Mouse (Mus musculus): ENCODE data around the gene Myl6. TPM values are rescaled to one million over a fixed set of nuclear protein-coding genes. Genes with fewer than 3 reads are reported as not detected.
A peak's percentile ranks its signal among the peaks of the same experiment; 100 is the strongest.

Myl6 gene
- polyA plus RNA-seq, 1 experiment, result 3,169 TPM

DNA sequence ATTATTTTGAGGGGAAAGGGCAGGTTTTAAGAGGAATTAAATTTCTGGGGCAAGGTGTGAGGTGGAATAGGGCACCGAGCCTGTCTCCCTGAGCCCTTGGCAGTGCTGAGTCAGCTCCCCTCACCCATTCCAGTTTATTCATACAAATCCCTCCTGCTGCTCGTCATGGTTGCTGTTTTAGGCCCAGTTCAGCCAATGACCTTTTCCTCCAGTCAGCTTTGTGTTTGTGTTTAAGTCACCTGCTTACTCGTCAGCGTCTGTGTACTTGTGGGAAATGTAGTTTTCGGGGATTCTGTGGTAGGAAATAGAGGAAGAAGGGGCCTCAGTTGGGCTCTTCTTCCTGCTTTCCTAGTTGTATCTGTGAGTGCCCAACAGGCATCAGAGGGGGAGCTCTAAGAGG lies 4.6 kb downstream of the Myl6 start:
- H3K36me3 ChIP-seq (ENCODE audit: control insufficient read depth, insufficient read depth), result peaks cover 67% of the 10 kb centered on the region
- H3K79me3 ChIP-seq (ENCODE audit: low read depth), result peaks cover 32% of the 10 kb centered on the region
- no peak for TF ChIP-seq MYOD1 (IDR thresholded peaks at IDR 0.05; ENCODE audit: control insufficient read depth, insufficient read length, low read depth)
- no peak for TF ChIP-seq CTCF (IDR thresholded peaks at IDR 0.05; ENCODE audit: control insufficient read depth, insufficient read depth, insufficient read length)
- TF ChIP-seq CEBPB (IDR thresholded peaks at IDR 0.05; ENCODE audit: low read depth), result no peak
- no peak for TF ChIP-seq MAX (IDR thresholded peaks at IDR 0.05)
- no peak for TF ChIP-seq USF1 (IDR thresholded peaks at IDR 0.05; ENCODE audit: low read depth)
- TF ChIP-seq MYOG (IDR thresholded peaks at IDR 0.05; ENCODE audit: control insufficient read depth, extremely low read depth, insufficient read length), result no peak
- H3K79me2 ChIP-seq (ENCODE audit: control insufficient read depth, insufficient read depth), result peaks cover 41% of the 10 kb centered on the region
- no peak overlapping the region for H3ac ChIP-seq (ENCODE audit: control insufficient read depth, insufficient read length, low read depth)
- H3K27me3 ChIP-seq (ENCODE audit: control insufficient read depth, insufficient read depth, insufficient read length), result no peaks in the 10 kb centered on the region
- H3K4me3 ChIP-seq (ENCODE audit: insufficient read depth, poor library complexity, severe bottlenecking), result no peak overlapping the region

DNA sequence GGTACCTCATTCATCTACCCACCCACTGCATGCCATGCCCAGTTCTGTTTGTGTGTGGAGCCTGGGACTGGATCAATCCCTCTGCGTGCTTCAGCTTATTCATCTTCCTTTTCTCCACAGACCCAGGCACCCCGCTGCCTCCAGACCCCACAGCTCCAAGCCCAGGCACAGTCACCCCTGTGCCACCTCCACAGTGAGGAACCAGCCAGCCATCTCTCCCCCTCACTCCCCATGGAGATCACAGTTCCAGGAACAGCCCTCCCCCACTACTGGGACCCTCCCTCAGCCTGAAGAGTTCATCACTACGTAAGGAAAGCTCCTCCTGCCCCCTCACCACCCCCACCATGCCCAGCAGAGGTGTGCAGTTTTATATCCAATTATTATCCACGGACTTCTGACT lies 5.2 kb downstream of the Myl6 start:
- H3K36me3 ChIP-seq (ENCODE audit: control insufficient read depth, insufficient read depth), result peaks cover 73% of the 10 kb centered on the region
- no peaks in the 10 kb centered on the region for H3K27me3 ChIP-seq (ENCODE audit: control insufficient read depth, insufficient read depth, insufficient read length)
- H3ac ChIP-seq (ENCODE audit: control insufficient read depth, insufficient read length, low read depth), result no peak overlapping the region
- no peak for TF ChIP-seq USF1 (IDR thresholded peaks at IDR 0.05; ENCODE audit: low read depth)
- no peak for TF ChIP-seq MYOG (IDR thresholded peaks at IDR 0.05; ENCODE audit: control insufficient read depth, extremely low read depth, insufficient read length)
- no peak for TF ChIP-seq MAX (IDR thresholded peaks at IDR 0.05)
- no peak for TF ChIP-seq MYOD1 (IDR thresholded peaks at IDR 0.05; ENCODE audit: control insufficient read depth, insufficient read length, low read depth)
- TF ChIP-seq CTCF (IDR thresholded peaks at IDR 0.05; ENCODE audit: control insufficient read depth, insufficient read depth, insufficient read length), result no peak
- no peak for TF ChIP-seq FOSL1 (IDR thresholded peaks at IDR 0.05; ENCODE audit: insufficient read depth, low read length, poor library complexity, severe bottlenecking)
- TF ChIP-seq CEBPB (IDR thresholded peaks at IDR 0.05; ENCODE audit: low read depth), result no peak
- H3K79me2 ChIP-seq (ENCODE audit: control insufficient read depth, insufficient read depth), result peaks cover 36% of the 10 kb centered on the region
- H3K79me3 ChIP-seq (ENCODE audit: low read depth), result peaks cover 31% of the 10 kb centered on the region
- H3K4me3 ChIP-seq (ENCODE audit: insufficient read depth, poor library complexity, severe bottlenecking), result no peak overlapping the region

DNA sequence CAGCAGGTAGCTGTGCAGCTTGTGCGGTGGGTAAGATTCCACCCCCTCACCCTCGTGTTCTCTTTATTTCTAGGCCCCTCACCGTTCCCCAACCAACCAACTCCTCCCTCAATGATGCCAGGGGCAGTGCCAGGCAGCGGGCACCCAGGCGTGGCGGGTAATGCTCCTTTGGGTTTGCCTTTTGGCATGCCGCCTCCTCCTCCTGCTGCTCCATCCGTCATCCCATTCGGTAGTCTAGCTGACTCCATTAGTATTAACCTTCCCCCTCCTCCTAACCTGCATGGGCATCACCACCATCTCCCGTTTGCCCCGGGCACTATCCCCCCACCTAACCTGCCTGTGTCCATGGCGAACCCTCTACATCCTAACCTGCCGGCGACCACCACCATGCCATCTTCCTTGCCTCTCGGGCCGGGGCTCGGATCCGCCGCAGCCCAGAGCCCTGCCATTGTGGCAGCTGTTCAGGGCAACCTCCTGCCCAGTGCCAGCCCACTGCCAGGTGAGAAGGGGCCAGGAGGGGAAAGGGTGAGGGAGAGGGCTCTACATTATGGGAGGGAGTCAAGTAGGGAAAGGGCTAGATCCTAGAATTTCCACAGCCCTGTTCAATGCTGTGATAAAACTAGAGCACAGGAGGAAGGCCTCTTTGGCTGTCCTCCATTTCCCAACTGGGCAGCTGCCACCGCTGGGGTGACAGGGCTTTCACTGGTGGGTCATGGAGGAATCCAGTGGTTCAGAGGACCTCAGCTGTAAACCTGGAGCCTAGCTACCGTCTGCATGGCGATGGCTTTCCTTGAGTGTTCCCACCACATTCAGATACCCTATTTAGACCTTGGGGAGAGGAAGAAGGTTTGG lies 5.9 kb downstream of the Myl6 start:
- Histone ChIP-seq H3K79me3 (ENCODE audit: low read depth) (peaks cover 25% of the 10 kb centered on the region), H3K79me2 (ENCODE audit: control insufficient read depth, insufficient read depth) (peaks cover 29% of the 10 kb centered on the region), H3K27me3 (ENCODE audit: control insufficient read depth, insufficient read depth, insufficient read length) (no peaks in the 10 kb centered on the region), H3ac (ENCODE audit: control insufficient read depth, insufficient read length, low read depth) (no peak overlapping the region), H3K36me3 (ENCODE audit: control insufficient read depth, insufficient read depth) (peaks cover 80% of the 10 kb centered on the region), H3K4me3 (ENCODE audit: insufficient read depth, poor library complexity, severe bottlenecking) (no peak overlapping the region)
- TF ChIP-seq MYOD1 (IDR thresholded peaks at IDR 0.05; ENCODE audit: control insufficient read depth, insufficient read length, low read depth), result no peak
- no peak for TF ChIP-seq CEBPB (IDR thresholded peaks at IDR 0.05; ENCODE audit: low read depth)
- TF ChIP-seq CTCF (IDR thresholded peaks at IDR 0.05; ENCODE audit: control insufficient read depth, insufficient read depth, insufficient read length), result no peak
- no peak for TF ChIP-seq FOSL1 (IDR thresholded peaks at IDR 0.05; ENCODE audit: insufficient read depth, low read length, poor library complexity, severe bottlenecking)

DNA sequence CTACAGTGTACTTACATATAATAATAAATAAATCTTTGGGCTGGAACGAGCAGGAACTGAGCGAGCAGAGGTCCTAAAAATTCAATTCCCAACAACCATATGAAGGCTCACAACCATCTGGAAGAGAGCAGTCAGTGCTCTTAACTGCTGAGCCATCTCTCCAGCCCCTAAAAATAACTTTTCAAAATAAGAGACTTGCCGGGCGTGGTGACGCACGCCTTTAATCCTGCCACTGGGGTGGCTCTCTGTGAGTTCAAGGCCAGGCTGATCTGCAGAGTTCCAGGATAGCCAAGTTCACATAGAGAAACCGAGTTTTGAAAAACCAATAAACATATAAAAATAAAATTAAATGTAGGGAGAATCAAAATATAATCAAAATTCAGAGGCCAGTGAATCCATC lies 7.6 kb downstream of the Myl6 start:
- TF ChIP-seq MYOG (IDR thresholded peaks at IDR 0.05; ENCODE audit: control insufficient read depth, extremely low read depth, insufficient read length), result no peak
- H3K36me3 ChIP-seq (ENCODE audit: control insufficient read depth, insufficient read depth), result peaks cover 85% of the 10 kb centered on the region
- peaks cover 8% of the 10 kb centered on the region for H3K79me3 ChIP-seq (ENCODE audit: low read depth)
- H3K4me3 ChIP-seq (ENCODE audit: insufficient read depth, poor library complexity, severe bottlenecking), result no peak overlapping the region
- H3K79me2 ChIP-seq (ENCODE audit: control insufficient read depth, insufficient read depth), result peaks cover 12% of the 10 kb centered on the region
- H3K27me3 ChIP-seq (ENCODE audit: control insufficient read depth, insufficient read depth, insufficient read length), result no peaks in the 10 kb centered on the region
- no peak overlapping the region for H3ac ChIP-seq (ENCODE audit: control insufficient read depth, insufficient read length, low read depth)

DNA sequence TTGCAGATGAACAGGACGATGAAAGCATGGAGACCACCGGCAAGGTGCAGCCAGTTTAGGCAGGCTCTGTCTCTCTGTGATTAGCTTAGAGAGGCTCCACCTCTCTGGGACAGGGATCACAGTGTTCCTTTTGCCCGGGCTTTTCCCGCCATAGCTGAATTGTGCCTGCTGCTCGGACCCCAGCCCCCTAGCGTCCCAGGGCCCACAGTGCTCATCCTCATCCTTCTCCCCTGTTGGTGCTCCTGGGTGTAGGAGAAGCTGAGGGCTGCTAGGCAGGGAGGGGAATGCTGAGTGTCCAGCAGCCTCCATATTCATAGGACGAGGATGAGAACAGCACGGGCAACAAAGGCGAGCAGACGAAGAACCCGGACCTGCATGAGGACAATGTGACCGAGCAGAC lies 19.6 kb downstream of the Myl6 start:
- Histone ChIP-seq H3K4me3 (ENCODE audit: insufficient read depth, poor library complexity, severe bottlenecking) (no peak overlapping the region), H3K27me3 (ENCODE audit: control insufficient read depth, insufficient read depth, insufficient read length) (no peaks in the 10 kb centered on the region), H3K79me3 (ENCODE audit: low read depth) (no peaks in the 10 kb centered on the region), H3ac (ENCODE audit: control insufficient read depth, insufficient read length, low read depth) (no peak overlapping the region), H3K36me3 (ENCODE audit: control insufficient read depth, insufficient read depth) (peaks cover 87% of the 10 kb centered on the region), H3K79me2 (ENCODE audit: control insufficient read depth, insufficient read depth) (no peaks in the 10 kb centered on the region)
- TF ChIP-seq CEBPB (IDR thresholded peaks at IDR 0.05; ENCODE audit: low read depth), result no peak
- TF ChIP-seq FOSL1 (IDR thresholded peaks at IDR 0.05; ENCODE audit: insufficient read depth, low read length, poor library complexity, severe bottlenecking), result no peak
- TF ChIP-seq USF1 (IDR thresholded peaks at IDR 0.05; ENCODE audit: low read depth), result no peak
- TF ChIP-seq MYOG (IDR thresholded peaks at IDR 0.05; ENCODE audit: control insufficient read depth, extremely low read depth, insufficient read length), result no peak
- no peak for TF ChIP-seq MAX (IDR thresholded peaks at IDR 0.05)
- TF ChIP-seq CTCF (IDR thresholded peaks at IDR 0.05; ENCODE audit: control insufficient read depth, insufficient read depth, insufficient read length), result no peak
- no peak for TF ChIP-seq MYOD1 (IDR thresholded peaks at IDR 0.05; ENCODE audit: control insufficient read depth, insufficient read length, low read depth)

DNA sequence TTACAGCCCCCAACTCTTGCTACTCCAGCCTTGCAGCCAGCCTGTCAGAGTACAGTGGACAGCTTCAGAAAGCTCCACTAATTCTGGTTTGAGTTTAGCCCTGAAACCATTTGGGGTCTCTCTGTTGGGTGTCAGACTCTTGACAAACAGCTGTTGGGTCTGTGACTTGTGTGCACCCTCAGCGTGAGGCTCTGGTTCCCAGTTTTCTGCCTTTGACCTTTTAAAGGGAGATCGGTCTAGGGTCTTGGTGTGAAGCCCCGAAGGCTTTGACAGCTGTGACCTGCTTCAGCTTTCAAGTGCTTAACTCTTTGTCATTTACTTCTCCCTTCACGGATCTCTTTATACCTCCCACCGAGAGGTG lies 33.7 kb downstream of the Myl6 start:
- Histone ChIP-seq H3ac (ENCODE audit: control insufficient read depth, insufficient read length, low read depth) (peak overlapping the region; percentile 52), H3K36me3 (ENCODE audit: control insufficient read depth, insufficient read depth) (peaks cover 47% of the 10 kb centered on the region), H3K79me2 (ENCODE audit: control insufficient read depth, insufficient read depth) (peaks cover 23% of the 10 kb centered on the region), H3K79me3 (ENCODE audit: low read depth) (peaks cover 18% of the 10 kb centered on the region), H3K4me3 (ENCODE audit: insufficient read depth, poor library complexity, severe bottlenecking) (peak overlapping the region; percentile 91), H3K27me3 (ENCODE audit: control insufficient read depth, insufficient read depth, insufficient read length) (no peaks in the 10 kb centered on the region)
- TF ChIP-seq MAX (IDR thresholded peaks at IDR 0.05) (no peak), FOSL1 (IDR thresholded peaks at IDR 0.05; ENCODE audit: insufficient read depth, low read length, poor library complexity, severe bottlenecking) (no peak), CTCF (IDR thresholded peaks at IDR 0.05; ENCODE audit: control insufficient read depth, insufficient read depth, insufficient read length) (no peak), MYOG (IDR thresholded peaks at IDR 0.05; ENCODE audit: control insufficient read depth, extremely low read depth, insufficient read length) (no peak), USF1 (IDR thresholded peaks at IDR 0.05; ENCODE audit: low read depth) (no peak), CEBPB (IDR thresholded peaks at IDR 0.05; ENCODE audit: low read depth) (no peak)

Data from C2C12 (cell line).